Mouse (Mus musculus) adrenal gland, postnatal 36 days (tissue): Measurements from ENCODE around the gene Hist1h2bj. TPM values are rescaled to one million over a fixed set of nuclear protein-coding genes. Genes with fewer than 3 reads are reported as not detected.
"Not testable (repeated sequence)": the region's sequence is repeated elsewhere in the genome, so short reads cannot be mapped to it uniquely, and the experiment has no call there.

ENCODE experiments used
- DNase-seq, 2 experiments: peaks; one replicate each; pipeline ENCODE4 v3.0.0; 2021; ENCODE audit warnings: mixed read lengths in 1 of 2
- total RNA-seq, 2 experiments: library from RNA; stranded (reverse); gene quantifications; 2 replicates each; pipeline ENCODE4 v1.2.3; 2021

The Hist1h2bj gene
- total RNA-seq, 2 experiments from 2014 or later, result 40.2 to 48.5 TPM

- no peak for DNase-seq
Measured at GRCm38 (mm10) chr13:22039951-22040463, 3.0 kb upstream of the Hist1h2bj start.

- no peak for DNase-seq
Measured at GRCm38 (mm10) chr13:22040464-22041141, 2.4 kb upstream of the Hist1h2bj start.

- DNase-seq, result peak; percentile 95 to 96
Measured at GRCm38 (mm10) chr13:22041142-22041536, 1.9 kb upstream of the Hist1h2bj start, which contains the start of gene Hist1h4i. Gene Hist1h4i (minus strand): TSS chr13:22041362.

GRCm38 (mm10) chr13:22041651-22042567 is 1.1 kb upstream of the Hist1h2bj start:
- no peak for DNase-seq

- DNase-seq, result no peak
Measured at GRCm38 (mm10) chr13:22043503-22044431, 753 bp downstream of the Hist1h2bj start.

GRCm38 (mm10) chr13:22044432-22045155 is 1.6 kb downstream of the Hist1h2bj start:
- DNase-seq, result no peak

- no peak for DNase-seq
Measured at GRCm38 (mm10) chr13:22045311-22045710, 2.3 kb downstream of the Hist1h2bj start.

GRCm38 (mm10) chr13:22049041-22049440 is 6.0 kb downstream of the Hist1h2bj start:
- no peak for DNase-seq

- DNase-seq, result peak in 1 of 2 experiments; percentile 48
Measured at GRCm38 (mm10) chr13:22049737-22050440, 6.9 kb downstream of the Hist1h2bj start.

GRCm38 (mm10) chr13:22050591-22051522 is 7.8 kb downstream of the Hist1h2bj start:
- peak; percentile 94 to 97 for DNase-seq

- no peak for DNase-seq
Measured at GRCm38 (mm10) chr13:22051523-22051859, 8.5 kb downstream of the Hist1h2bj start.

GRCm38 (mm10) chr13:22053754-22054153 is 10.7 kb downstream of the Hist1h2bj start:
- no peak for DNase-seq

- no peak for DNase-seq
Measured at GRCm38 (mm10) chr13:22061422-22061821, 18.4 kb downstream of the Hist1h2bj start.

- DNase-seq, result no peak
Measured at GRCm38 (mm10) chr13:22063468-22063867, 20.5 kb downstream of the Hist1h2bj start.

GRCm38 (mm10) chr13:22084140-22084539 is 41.1 kb downstream of the Hist1h2bj start, which contains the start of gene Vmn1r188:
Gene Vmn1r188 (plus strand): TSS chr13:22084440.
- not testable (repeated sequence) for DNase-seq
